Mouse (Mus musculus) small intestine, adult 2 months (tissue): Measurements from ENCODE around the gene Evpl.

Experiments used
- CTCF ChIP-seq: fragments of 200-500 bp; IDR thresholded peaks from 2 replicates; pipeline ENCODE4 v1.5.1; 2012; ENCODE audit warnings: low read depth, mild to moderate bottlenecking, control low read depth, inconsistent platforms, low read length, moderate library complexity, mixed read lengths; ENCODE audit not compliant: insufficient replicate concordance, insufficient read length; ENCODE audit errors: extremely low read depth
- POLR2A ChIP-seq: fragments of 200-500 bp; IDR thresholded peaks from 2 replicates; pipeline ENCODE4 v1.6.1; 2012; ENCODE audit warnings: low read depth, mild to moderate bottlenecking, control low read depth, inconsistent platforms, low read length, moderate library complexity

DNA sequence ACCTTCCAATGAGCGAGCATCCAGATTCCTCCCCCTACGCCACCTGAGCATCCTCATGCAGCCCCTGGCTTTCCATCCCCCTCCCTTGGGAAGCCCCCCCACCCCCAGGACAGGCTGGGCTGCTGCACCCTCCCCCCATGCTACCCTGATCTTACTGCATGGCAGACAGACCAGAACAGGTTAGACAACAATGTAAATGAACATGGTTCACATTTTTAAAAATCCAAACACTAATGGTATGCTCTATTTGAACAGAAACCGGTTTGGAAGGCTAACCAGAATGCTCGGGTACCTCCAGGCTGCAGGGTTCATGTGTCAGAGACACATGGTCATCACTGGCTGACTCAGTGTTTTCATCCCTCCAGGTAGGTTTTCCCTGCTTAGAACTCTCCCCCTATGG, 9.2 kb downstream of the Evpl start:
- no peak for TF ChIP-seq POLR2A
- TF ChIP-seq CTCF = no peak
